Mouse (Mus musculus): Measurements from ENCODE around the gene Grk5.

GRCm38 (mm10) chr19:61087781-61088180 is 198.2 kb downstream of the Grk5 start:
- TF ChIP-seq CTCF (conservative IDR thresholded peaks at IDR 0.05; ENCODE audit: low read length) (no peak), POU5F1 (IDR thresholded peaks at IDR 0.05; ENCODE audit: borderline replicate concordance, low read length) (no peak)
